Mouse (Mus musculus) thymus, postnatal 4 days (tissue): ENCODE measurements around the gene Galm.

ENCODE experiments used
- DNase-seq: peaks from one replicate; pipeline ENCODE4 v3.0.0; 2021

The Galm gene

DNA sequence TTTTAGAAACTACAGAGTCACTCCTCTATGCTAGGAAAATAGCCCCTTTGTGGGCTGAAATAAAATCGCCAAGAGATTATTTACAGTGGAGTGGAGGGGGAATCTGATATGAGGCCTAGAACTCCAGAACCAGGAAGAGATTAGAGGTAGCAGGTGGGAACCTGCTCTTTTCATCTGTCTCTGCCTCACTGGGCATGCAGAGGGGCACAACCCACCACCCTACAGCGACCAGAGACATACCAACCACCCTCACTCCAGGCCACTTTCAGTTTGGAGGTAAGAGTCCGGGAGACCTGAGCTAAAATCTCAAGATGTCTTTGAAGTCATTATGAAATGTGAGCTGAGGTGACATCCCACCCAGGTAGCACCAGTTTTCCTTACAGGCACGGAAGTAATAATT lies 2.1 kb downstream of the Galm start:
- DNase-seq, result no peak

DNA sequence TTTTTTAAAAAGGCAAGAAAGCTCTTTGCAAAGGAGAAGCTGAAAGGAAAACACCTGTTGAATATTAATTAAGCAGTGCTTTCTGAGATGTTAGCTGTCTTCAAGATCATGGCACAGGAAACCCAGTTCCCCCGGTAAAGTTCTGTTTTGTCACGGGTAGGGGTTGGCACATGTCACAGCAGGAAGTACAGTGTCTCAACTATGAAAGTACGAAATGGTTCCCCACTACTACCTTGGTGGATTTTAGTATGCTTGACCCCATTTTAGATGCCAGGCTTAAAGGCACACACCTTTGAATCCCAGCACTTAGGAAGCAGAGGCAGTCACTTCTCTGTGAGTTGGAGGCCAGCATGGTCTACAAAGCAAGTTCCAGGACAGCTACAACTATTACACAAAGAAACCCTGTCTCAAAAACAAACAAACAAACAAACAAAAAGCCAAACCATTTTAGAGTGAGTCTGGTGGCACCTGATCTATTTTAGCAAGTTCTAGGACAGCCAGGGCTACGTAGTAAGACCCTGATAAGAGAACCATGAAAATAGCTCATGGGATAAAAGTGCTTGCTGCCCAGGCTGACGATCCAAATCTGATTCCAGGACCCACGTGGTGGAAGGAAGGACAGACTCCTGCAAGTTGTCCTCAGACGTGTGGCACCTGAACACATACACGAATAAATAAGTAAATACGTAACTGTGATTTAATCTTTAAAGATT lies 3.6 kb downstream of the Galm start:
- DNase-seq, result no peak

DNA sequence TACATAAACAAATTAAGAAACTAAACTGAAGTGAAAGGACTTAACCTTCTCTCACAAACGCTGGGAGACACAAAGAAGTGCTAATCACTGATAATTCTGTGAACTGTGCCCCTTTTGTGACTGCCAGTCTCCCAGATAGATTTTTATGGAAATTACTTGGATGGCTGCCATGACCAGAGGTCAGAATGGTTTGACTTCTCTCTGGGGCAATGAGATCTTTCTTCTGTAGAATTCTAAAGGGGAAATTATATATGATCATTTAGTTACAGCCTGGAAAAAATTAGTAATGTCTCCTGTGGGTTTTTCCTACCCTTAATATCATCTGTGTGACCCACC lies 4.1 kb downstream of the Galm start:
- no peak for DNase-seq

GRCm38 (mm10) chr17:80131838-80132237 lies 4.6 kb downstream of the Galm start:
- no peak for DNase-seq

DNA sequence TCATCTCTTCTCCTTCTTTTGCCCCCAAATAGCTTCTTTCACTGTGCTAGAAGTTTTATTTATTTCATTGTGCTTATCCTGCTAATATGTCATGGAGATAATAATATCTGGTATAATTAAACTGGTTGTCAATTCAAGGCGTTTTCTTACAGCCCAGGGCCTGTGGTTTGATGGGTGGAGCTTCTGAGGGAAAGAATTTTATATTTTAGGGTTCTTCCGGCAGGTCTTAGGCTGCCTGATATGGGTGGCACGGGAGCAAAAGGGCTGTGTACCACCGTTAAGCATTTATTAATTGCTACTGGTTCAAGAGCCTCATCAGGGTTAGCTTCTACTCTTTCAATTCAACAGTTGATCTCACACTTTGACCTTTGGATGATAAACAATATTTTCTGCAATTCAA lies 5.2 kb downstream of the Galm start:
- no peak for DNase-seq

DNA sequence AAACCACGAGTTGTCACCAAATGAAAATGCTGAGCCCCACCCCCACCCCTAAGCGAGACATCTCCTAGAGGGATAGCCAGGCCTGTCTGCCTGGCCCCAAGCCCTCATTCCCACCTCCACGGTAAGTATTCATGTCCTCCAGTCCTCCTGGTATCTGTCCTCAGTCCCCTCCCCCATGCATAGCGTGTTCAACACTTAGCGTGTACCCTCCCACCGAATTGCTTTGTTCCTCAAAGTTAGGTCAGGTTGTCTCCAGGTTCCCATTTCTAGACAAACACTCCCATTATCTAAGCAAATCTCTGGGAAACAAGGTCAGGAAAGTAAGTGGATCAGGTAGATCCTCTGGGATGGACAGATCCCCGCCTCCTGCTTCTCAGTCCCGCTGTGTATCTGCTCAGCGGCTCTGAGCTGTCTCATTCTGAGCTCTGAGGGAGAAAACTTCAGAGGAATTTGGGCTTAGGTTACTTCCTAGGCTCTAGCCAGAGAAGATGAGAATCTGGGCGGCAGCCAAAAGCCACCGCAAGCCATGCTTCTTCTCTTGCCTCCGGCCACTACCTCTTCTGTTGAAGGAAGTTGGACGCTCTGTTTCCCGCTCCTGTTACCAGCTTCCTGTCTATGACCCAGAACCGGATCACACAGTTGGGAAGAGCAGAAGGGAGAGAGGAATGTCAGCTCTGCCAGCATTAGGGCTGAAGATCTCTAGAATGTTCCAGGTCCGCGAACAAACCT lies 11.3 kb downstream of the Galm start:
- peak; percentile 23 for DNase-seq

DNA sequence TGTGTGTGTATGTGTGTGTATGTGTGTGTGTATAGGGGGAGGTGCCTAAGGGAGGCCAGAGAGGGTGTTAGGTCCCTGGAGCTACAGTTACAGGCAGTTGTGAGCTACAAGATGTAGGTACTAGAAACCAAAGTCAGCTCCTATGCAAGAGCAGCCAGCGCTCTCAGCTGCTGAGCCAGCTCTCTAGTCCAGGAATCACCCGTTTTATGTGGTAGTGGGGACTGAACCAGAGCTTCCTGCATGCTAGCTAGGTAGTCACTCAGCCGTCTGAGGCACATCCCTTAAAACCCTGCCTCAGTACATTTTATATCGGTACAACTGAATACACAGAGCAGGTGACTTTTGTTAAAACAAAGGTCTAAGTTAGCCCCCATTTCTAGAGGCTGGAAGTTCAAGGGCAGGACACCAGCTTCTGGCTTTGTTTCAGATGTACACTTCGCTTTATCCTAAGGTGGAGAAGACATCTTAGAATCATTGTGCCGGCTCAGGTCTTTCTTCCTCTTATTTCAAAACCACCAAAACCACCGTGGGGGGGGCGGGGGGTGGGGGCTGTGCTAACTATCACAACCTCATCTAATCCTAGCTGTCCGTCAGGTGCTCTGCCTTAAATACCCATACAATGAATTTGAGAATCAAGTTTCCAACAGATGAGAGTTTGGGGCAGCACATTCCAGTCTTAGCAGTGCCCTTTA lies 12.6 kb downstream of the Galm start:
- DNase-seq, result peak; percentile 55

- no peak for DNase-seq
Observed at GRCm38 (mm10) chr17:80143478-80144232, 16.4 kb downstream of the Galm start.

GRCm38 (mm10) chr17:80145210-80145609 lies 17.9 kb downstream of the Galm start:
- no peak for DNase-seq

- no peak for DNase-seq
Observed at GRCm38 (mm10) chr17:80145771-80146170, 18.5 kb downstream of the Galm start.

DNA sequence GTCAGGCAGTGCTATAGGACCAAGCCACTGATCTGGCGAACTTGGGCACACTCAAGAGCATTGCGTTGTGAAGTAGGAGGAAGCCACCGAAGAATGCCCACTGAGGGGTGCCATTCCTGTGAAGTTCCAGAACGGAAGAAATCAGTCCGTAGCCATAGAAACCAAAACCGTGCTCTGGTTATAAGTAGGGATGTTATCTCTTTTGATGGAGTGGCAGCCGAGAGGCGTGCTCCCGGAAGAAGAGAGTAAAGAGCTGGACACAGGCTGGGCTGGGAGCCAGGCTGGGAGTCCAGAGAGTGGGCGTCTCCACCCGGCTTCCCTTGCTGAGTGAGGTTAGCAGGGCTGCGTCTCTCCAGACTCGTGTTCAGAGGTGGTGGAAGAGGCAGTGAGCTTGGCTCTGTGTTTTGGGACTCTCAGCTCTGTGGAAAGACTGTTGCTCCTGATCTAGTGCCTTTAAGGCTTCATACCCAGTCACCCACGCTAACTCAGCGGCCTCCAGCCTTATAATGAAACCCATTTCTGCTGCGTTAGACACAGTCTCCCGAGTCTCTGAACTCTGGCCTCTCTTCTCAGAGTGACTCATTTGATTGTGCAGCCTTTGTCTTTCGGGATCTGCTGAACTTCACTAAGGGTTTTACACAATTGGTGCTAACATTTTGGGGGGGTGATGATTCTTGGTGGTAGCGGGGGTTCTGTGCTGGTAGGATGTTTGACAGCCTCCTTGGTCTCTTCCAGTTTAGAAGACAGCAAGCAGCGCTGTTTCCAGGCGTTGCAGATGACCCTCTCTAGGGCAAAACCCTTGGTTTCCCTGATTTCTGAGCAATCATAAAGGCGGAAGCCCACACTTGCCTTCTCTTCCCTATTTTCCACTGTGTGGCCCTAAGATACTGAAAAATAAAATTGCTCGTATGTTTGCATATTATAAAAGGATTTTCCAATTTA lies 21.1 kb downstream of the Galm start:
- DNase-seq, result peak; percentile 11

- DNase-seq, result no peak
Observed at GRCm38 (mm10) chr17:80148995-80149388, 21.7 kb downstream of the Galm start.

- no peak for DNase-seq
Observed at GRCm38 (mm10) chr17:80151353-80151752, 24.1 kb downstream of the Galm start.

- DNase-seq, result peak; percentile 14
Observed at GRCm38 (mm10) chr17:80152767-80153630, 25.7 kb downstream of the Galm start.

- no peak for DNase-seq
Observed at GRCm38 (mm10) chr17:80153631-80154030, 26.4 kb downstream of the Galm start.

DNA sequence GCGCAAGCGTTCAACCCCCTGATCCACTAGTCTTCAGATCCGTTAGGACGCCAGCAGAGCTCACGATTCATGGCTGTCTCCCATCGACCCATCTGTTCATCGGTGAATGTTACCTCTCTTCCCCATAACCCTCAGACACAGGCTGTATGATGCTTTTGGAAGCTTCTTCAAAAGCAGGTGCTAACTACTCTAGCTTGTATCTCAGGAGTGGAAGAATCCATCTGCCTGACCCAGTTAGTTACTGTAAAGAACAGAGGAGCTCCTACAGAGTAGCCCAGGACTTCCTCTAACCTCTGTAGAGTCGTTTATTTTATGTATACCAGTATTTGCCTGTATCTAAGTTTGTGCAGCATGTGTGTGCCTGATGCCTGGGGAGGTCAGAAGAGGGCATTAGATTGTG lies 29.6 kb downstream of the Galm start:
- DNase-seq, result no peak

- DNase-seq, result peak; percentile 39
Observed at GRCm38 (mm10) chr17:80157489-80157888, 30.2 kb downstream of the Galm start.

DNA sequence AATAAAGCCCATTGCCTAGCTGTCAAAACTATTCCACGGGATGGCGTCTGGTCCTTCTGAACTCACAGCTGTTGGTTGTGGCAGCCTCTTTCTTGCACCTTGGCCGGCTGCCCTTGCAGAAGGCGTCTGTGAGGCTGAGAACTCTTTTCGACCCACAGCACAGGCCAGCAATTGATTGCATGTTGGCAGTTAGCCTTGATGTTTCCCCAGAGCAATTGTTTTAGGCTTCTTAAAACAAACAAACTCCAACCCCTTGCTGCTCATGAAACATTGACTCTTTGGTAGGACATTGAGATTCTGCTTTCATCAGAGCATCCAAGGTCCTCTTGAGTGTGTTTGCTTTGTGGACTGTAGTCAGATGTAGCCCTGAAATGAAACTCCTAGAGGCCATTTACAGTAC lies 33.2 kb downstream of the Galm start:
- no peak for DNase-seq

DNA sequence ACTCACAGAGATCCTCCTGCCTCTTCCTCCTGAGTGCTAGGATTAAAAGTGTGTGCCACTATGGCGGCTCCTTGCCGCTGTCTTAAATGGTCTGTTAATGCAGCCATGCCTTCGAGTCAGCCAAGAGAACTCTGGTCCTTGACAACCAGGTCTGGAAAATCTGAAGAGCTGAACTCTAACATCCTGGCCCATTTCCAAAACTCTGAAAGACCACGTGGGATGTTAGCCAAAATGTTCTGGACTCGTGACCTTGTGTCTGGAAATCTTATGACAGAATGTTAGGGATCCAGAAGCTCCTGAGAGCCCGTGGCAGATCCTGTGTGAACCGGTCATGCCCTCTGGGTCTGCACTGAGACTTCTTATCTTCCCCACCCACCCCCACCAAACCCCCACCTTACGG lies 36.7 kb downstream of the Galm start:
- DNase-seq, result no peak

- no peak for DNase-seq
Observed at GRCm38 (mm10) chr17:80165741-80166140, 38.5 kb downstream of the Galm start.

DNA sequence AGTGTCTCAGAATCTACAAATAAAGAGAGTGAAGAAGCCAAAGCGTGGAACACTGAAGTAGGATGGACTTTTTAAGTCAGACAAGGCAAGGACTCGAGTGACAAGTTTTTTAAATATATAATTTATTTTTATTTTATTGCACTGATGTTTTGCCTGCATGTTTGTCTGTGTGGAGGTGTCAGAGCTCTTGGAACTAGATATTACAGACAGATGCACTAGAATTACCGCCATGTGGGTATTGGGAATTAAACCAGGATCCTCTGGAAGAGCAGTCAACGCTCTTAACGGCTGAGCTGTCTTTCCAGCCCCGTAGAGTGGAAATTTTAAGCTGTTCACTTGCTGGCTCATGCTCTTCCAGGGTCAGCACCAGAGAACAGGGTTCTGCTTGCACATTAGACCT lies 39.1 kb downstream of the Galm start:
- no peak for DNase-seq
